Mouse (Mus musculus): Measurements from ENCODE around the gene Eogt.

Gene Eogt

GRCm38 (mm10) chr6:97148383-97149251 is at the start of gene Eogt:
Gene Eogt, minus strand, starts transcription at chr6:97149182.
- peak; percentile 87 for DNase-seq

GRCm38 (mm10) chr6:97179367-97179828 is 30.4 kb upstream of the Eogt start:
- no peak for DNase-seq

GRCm38 (mm10) chr6:97178491-97179366 is 29.7 kb upstream of the Eogt start, which contains the start of gene Tmf1:
Gene Tmf1, minus strand, starts transcription at chr6:97179122.
- DNase-seq: peak; percentile 95

- no peak for DNase-seq
Measured at GRCm38 (mm10) chr6:97175716-97176115, 26.7 kb upstream of the Eogt start.

GRCm38 (mm10) chr6:97150156-97150555 is 1.2 kb upstream of the Eogt start:
- DNase-seq: no peak

- no peak for DNase-seq
Measured at GRCm38 (mm10) chr6:97149721-97150120, 739 bp upstream of the Eogt start.

GRCm38 (mm10) chr6:97147755-97148382 is 1.1 kb downstream of the Eogt start:
- no peak for DNase-seq

- no peak for DNase-seq
Measured at GRCm38 (mm10) chr6:97145156-97145555, 3.8 kb downstream of the Eogt start.

- no peak for DNase-seq
Measured at GRCm38 (mm10) chr6:97144359-97144758, 4.6 kb downstream of the Eogt start.

- DNase-seq: no peak
Measured at GRCm38 (mm10) chr6:97142611-97143010, 6.4 kb downstream of the Eogt start.

- DNase-seq: no peak
Measured at GRCm38 (mm10) chr6:97141811-97142210, 7.2 kb downstream of the Eogt start.

GRCm38 (mm10) chr6:97132707-97133303 is 16.2 kb downstream of the Eogt start:
- no peak for DNase-seq

GRCm38 (mm10) chr6:97131808-97132207 is 17.2 kb downstream of the Eogt start:
- no peak for DNase-seq

- DNase-seq: no peak
Measured at GRCm38 (mm10) chr6:97130979-97131378, 18.0 kb downstream of the Eogt start.

- no peak for DNase-seq
Measured at GRCm38 (mm10) chr6:97124336-97125010, 24.5 kb downstream of the Eogt start.

- no peak for DNase-seq
Measured at GRCm38 (mm10) chr6:97120922-97121321, 28.1 kb downstream of the Eogt start.

- no peak for DNase-seq
Measured at GRCm38 (mm10) chr6:97118327-97118726, 30.7 kb downstream of the Eogt start.

- DNase-seq: no peak
Measured at GRCm38 (mm10) chr6:97116896-97117295, 32.1 kb downstream of the Eogt start.

- no peak for DNase-seq
Measured at GRCm38 (mm10) chr6:97114821-97115220, 34.2 kb downstream of the Eogt start.

GRCm38 (mm10) chr6:97112177-97112576 is 36.8 kb downstream of the Eogt start:
- DNase-seq: no peak

- DNase-seq: peak; percentile 24
Measured at GRCm38 (mm10) chr6:97106777-97107176, 42.2 kb downstream of the Eogt start.

- DNase-seq: no peak
Measured at GRCm38 (mm10) chr6:97106106-97106505, 42.9 kb downstream of the Eogt start.

All from thymus, postnatal 25 days (tissue).